Mouse (Mus musculus) macrophage (primary cell): ENCODE results near the gene Fasn. TPM values are rescaled to one million over a fixed set of nuclear protein-coding genes. Genes with fewer than 3 reads are reported as not detected.
"Not testable (repeated sequence)": the region's sequence is repeated elsewhere in the genome, so short reads cannot be mapped to it uniquely, and the experiment has no call there.

Experiments
- H3K27ac ChIP-seq: fragments of 350-480 bp; formaldehyde crosslinking; 2 replicates; pipeline ENCODE4 v1.9.0; 2021
- H3K36me3 ChIP-seq: fragments of 350-480 bp; formaldehyde crosslinking; 2 replicates; pipeline ENCODE4 v1.9.0; 2021; ENCODE audit errors: inconsistent target
- H3K4me3 ChIP-seq: fragments of 350-480 bp; formaldehyde crosslinking; 2 replicates; pipeline ENCODE4 v1.9.0; 2021; ENCODE audit errors: inconsistent target
- H3K79me2 ChIP-seq: fragments of 350-480 bp; formaldehyde crosslinking; 2 replicates; pipeline ENCODE4 v1.9.0; 2021; ENCODE audit errors: inconsistent target
- WGBS: methylation state at CpG from one replicate; pipeline ENCODE4 v1.1.7; 2026; ENCODE audit warnings: inconsistent platforms; ENCODE audit not compliant: missing documents; 5-methylcytosine and 5-hydroxymethylcytosine counted together
- polyA plus RNA-seq: library from polyadenylated mRNA; stranded (reverse); fragments of 250-400 nt; gene quantifications from 3 replicates; pipeline ENCODE4 v1.2.4, GENCODE M21; 2018; ENCODE audit warnings: inconsistent platforms

The Fasn gene
- polyA plus RNA-seq, 1 experiment from 2014 or later: 20.8 TPM

DNA sequence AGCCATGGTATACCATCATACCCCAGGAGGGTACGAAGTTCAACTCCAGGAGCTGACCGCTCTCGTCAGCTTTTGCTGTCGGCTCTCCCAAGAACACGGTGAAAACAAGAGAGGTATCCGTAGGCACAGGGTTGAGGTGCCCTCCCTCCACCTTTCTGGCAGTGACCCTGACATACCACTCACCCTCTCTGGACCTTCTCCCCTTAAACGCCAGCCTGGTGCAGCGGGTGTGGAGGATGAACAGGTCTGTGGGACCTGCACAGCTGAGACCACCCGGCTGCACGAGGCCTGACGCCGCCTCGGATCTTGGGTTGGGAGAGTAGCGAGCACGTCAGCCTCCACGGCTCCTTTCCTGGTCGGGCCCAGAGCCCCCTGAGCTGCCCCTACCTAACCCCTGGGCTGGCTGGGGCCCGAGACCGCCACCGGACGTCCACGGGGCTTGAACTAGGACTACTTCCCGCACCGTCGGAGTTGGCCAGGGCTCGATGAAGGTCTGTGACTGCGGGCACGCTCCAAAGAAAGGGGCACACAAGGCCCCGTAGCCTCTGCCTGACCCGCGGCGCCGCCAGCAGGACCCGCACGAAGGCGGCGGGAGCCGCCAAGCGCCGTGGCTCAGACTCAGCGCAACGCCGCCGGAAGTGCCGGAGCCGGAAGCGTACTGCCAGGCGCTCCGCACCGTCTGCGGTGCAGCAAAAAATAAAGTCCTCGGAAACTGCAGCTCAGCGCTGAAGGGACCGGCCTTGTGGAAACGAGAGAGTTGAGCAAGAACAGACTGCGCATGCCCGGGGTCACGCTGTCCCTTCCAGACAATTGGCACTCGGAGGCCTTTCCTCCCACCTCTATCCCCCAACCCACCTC, 28.4 kb downstream of the Fasn start, which contains the start of gene Dus1l:
Gene Dus1l (minus strand): TSS at position 648 of the 858 bp plus-strand sequence.
- H3K27ac ChIP-seq: peak within 1 kb of the TSS; percentile 43
- WGBS: 1% methylated on average over 59 of the region's 59 CpGs
- peaks cover 21% of the 10 kb centered on the region for H3K79me2 ChIP-seq
- peak within 1 kb of the TSS; percentile 83 for H3K4me3 ChIP-seq
- peaks cover 31% of the 10 kb centered on the region for H3K36me3 ChIP-seq

DNA sequence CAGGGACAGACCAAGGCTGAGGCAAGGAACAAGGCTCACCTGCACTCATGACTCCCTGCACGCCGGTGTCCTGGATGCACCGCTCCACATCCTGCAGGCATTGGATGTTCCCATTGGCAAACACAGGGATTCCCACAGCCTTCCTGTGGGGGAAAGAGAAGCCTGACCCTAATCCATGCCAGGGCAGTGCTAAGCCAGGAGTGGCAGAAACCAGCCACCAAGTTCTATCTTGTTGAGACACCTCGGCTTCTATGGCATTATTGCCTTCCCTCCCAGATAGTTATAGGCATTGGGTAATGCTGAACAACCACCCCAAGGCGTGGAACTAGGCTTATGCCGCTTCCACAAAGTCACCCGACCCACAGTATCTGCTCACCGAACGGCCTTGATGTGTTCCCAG, 31.7 kb downstream of the Fasn start:
- peaks cover 21% of the 10 kb centered on the region for H3K79me2 ChIP-seq
- H3K36me3 ChIP-seq: peaks cover 57% of the 10 kb centered on the region
- H3K27ac ChIP-seq: no peak overlapping the region
- 95% methylated on average over 9 of the region's 9 CpGs for WGBS
- no peak overlapping the region for H3K4me3 ChIP-seq

DNA sequence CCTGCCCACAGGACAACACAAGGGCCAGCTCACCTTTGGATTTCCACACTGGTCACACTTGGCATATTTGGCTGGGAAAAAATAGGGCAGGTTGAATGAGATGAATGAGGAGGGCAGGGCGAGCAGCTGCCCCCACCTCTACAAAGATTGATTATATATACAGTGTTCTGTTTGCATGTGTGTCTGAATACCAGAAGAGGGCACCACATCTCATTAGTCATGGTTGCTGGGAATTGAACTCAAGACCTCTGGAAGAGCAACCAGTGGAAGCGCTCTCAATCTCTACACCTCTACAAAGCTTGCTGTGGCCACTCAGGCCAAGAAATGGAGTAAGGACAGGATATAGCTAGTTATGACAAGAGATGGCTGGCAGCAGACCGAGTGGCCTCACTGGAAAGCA, 34.5 kb downstream of the Fasn start:
- H3K27ac ChIP-seq: no peak overlapping the region
- H3K4me3 ChIP-seq: no peak overlapping the region
- peaks cover 21% of the 10 kb centered on the region for H3K79me2 ChIP-seq
- peaks cover 68% of the 10 kb centered on the region for H3K36me3 ChIP-seq
- 86% methylated on average over 2 of the region's 3 CpGs for WGBS

DNA sequence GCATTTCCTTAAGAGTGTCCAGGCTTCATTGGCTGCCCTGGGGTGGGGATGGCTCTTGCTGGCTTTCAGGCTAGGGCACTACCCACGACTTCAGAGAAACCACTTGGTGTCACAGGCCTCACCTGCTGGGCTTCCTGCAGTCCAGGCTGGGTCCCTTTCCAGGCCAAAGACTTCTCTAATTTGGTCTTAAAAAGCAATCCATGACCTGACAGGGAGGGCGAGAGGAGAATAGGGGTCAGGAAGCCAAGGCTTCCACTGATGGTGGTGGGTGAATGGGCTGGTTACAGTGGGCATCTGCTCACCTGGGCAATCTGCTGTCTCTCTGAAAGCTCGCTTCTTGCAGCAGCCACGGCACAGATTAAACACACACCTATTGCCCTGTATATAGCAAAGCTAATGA, 35.0 kb downstream of the Fasn start:
- whole genome bisulfite sequencing: 95% methylated on average over 4 of the region's 4 CpGs
- Histone ChIP-seq H3K79me2 (peaks cover 18% of the 10 kb centered on the region), H3K36me3 (peaks cover 67% of the 10 kb centered on the region), H3K27ac (no peak overlapping the region), H3K4me3 (no peak overlapping the region)

DNA sequence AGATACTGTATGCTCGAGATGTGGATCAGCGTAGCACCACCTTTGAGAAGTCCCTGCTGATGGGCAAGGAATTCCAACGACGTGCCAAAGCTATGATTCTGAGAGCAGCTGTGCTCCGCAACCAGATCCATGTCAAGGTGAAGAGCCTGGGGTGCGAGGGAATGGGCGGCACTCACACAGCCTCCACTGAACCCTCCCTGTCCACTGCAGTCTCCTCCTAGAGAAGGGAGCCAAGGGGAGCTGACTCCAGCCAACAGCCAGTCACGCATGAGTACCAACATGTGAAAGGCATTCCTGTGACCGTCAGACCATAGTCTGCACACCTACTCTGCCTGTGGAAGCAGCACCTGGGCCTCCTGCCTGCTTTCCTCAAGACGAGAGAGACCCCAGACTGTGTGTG, 35.9 kb downstream of the Fasn start:
- WGBS: 96% methylated on average over 4 of the region's 10 CpGs
- H3K36me3 ChIP-seq: peaks cover 59% of the 10 kb centered on the region

DNA sequence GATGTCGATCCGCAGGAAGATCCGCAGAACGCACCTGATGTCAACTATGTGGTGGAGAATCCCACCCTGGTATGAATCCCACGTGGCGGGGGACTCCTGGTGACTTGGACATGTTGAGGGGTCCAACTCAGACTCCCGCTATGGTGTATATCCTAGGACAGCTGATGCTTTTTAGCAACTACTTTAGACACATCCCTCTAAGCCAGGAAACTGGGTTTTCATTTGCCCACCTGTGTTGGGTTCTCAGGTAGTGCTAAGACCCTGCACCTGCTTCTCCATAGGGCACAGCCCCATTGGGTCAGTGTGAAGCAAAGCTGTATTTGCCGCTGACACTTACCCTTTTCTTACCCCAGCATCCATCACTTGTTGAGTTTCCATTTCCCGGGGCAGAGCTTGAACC, 39.2 kb downstream of the Fasn start:
- no peak overlapping the region for H3K27ac ChIP-seq
- H3K4me3 ChIP-seq: peak overlapping the region; percentile 61
- 51% methylated on average over 9 of the region's 9 CpGs for WGBS
- peaks cover 28% of the 10 kb centered on the region; the same call in 1 of the 2 replicates for H3K36me3 ChIP-seq
- H3K79me2 ChIP-seq: peaks cover 15% of the 10 kb centered on the region

More for the DNA sequence above, 35.9 kb downstream of the Fasn start:
- not testable (repeated sequence) for H3K4me3 ChIP-seq, H3K27ac ChIP-seq
- peaks cover 15% of the 10 kb centered on the region for H3K79me2 ChIP-seq

DNA sequence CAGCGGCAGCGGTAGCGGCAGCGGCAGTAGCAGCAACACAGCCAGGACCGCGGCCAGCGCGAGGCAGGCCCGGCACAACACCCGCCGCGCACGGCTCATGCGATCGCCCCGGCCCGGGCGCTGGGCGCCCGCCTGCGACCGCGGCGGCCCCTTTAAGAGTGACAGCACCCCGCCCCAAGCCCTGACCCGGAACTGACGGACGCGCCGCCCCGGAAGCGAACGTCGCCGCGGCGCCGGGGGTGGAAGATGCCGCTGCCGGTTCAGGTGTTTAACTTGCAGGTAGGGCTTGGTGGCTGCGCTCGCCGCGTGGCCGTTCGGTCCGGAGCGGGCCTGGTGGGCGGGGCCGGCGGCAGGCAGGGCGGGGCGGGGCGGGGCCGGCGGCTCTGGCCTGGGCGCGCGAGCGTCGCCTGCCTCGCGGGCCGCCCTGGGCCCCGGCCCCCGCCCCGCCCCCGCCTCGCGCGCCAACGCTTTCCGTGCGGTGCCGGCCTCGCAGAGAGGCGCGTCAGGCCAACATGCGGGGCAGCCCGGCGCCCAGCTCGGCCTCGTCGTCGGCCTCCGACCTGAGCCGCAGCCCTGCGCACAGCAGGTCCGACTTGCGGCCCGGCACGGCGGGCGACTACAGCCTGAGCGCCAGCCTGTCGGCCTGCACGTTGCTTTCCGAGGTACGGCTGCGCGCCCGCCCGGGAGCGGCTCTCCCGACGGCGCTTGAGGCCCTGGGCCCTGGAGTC, 40.1 kb downstream of the Fasn start, which contains the start of the genes Rfng and Gps1:
Gene Rfng (minus strand): TSS at position 144 of the 728 bp plus-strand sequence.
Gene Gps1 (plus strand): TSS at position 209 of the 728 bp plus-strand sequence.
- 0% methylated on average over 38 of the region's 107 CpGs for WGBS
- H3K36me3 ChIP-seq: peaks cover 19% of the 10 kb centered on the region; the same call in 1 of the 2 replicates
- no peak within 1 kb of the TSS for H3K27ac ChIP-seq
- H3K4me3 ChIP-seq: peak within 1 kb of the TSS; percentile 61
- peaks cover 15% of the 10 kb centered on the region for H3K79me2 ChIP-seq

DNA sequence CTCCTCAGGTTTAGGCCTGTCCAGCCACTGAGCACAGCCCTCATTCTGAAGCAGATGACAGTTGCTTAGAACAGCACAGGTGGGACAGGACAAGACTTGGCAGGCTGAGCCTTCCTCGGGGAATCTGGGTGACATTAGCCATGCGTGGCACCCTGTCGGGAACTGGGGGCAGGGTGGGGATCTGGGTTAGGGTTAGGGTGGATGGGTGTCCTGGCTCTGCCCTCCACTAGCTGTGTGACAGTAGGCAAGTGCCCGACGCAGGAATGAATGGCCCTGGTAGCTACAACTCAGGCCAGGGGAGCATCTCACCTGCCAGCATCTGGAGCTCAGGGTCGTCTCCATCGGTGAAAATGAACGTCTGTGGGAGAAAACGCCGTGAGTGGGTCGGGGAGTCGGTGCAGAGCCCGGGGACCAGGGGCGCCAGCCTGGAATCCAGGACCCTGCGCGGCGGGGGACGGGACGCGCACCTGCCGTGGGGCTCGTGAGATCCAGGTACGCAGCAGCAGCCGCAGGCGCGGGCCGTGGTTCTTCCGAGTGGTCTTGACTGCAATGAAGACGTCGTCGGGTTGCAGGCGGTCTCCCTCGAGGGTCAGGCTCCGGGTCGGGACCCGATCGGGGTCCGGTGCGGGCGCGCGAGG, 40.8 kb downstream of the Fasn start:
- no peak overlapping the region for H3K27ac ChIP-seq
- peak overlapping the region; percentile 27 for H3K4me3 ChIP-seq
- 6% methylated on average over 38 of the region's 42 CpGs for WGBS
- peaks cover 16% of the 10 kb centered on the region; the same call in 1 of the 2 replicates for H3K36me3 ChIP-seq
- peaks cover 15% of the 10 kb centered on the region for H3K79me2 ChIP-seq

DNA sequence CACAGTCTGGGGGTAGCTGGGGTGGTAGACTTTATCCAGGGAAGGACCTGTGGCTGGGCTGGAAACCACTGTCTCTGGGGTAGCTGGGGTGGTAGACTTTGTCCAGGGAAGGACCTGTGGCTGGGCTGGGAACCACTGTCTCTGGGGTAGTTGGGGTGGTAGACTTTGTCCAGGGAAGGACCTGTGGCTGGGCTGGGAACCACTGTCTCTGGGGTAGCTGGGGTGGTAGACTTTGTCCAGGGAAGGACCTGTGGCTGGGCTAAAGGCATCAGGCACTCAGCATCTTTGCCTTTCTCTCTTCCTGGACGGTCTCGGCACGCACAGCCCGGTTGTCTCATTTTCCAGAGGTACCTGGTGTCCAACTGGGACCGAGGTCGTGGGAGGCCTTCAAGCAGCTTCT, 43.0 kb downstream of the Fasn start:
- 92% methylated on average over 5 of the region's 6 CpGs for WGBS
- not testable (repeated sequence) for H3K36me3 ChIP-seq, H3K4me3 ChIP-seq

DNA sequence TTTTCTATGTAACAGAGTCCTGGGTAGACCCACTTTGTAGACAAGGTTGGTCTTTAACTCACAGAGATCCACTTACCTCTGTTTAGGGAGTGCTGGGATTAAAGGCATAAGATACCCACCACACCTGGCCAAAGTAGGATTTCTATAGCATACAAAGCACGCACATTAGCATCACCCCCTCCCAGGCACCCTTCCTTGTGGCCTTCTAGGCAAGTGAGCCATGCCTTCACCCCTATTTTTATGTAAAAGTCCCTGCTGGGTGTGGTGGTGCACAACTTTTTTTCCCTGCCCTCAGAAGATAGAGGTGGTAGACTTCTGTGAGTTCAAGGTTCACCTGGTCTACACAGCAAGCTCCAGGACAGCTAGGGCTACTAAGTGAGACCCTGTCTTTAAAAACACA, 44.5 kb downstream of the Fasn start:
- 100% methylated on average over 1 of the region's 1 CpGs for WGBS
- Histone ChIP-seq H3K27ac (no peak overlapping the region), H3K79me2 (peaks cover 3% of the 10 kb centered on the region), H3K4me3 (no peak overlapping the region), H3K36me3 (no peaks in the 10 kb centered on the region)

More for the DNA sequence above, 43.0 kb downstream of the Fasn start:
- H3K79me2 ChIP-seq: peaks cover 15% of the 10 kb centered on the region
- H3K27ac ChIP-seq: not testable (repeated sequence)

DNA sequence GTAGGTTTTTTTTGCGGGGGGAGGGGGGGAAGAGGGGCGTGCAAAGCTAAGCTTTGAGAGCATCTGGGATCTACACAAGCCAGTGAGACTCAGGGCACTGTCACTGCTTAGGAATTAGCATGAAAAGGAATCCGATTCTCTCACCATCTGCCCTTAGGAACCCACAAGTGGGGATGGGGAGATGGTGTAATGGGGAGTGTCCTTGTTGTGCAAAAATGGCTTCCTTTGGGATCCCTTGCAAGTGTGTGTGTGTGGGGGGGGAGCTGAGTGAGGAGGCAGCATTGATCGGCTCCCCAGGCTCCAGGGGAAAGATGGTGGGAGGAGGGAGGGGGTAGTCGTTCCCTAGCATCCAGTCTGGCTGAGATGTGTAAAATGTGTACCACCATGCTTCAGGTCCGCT, 47.2 kb downstream of the Fasn start:
- no peak overlapping the region for H3K27ac ChIP-seq
- H3K79me2 ChIP-seq: no peaks in the 10 kb centered on the region
- no peak overlapping the region for H3K4me3 ChIP-seq
- WGBS: 53% methylated on average over 6 of the region's 6 CpGs
- no peaks in the 10 kb centered on the region for H3K36me3 ChIP-seq

DNA sequence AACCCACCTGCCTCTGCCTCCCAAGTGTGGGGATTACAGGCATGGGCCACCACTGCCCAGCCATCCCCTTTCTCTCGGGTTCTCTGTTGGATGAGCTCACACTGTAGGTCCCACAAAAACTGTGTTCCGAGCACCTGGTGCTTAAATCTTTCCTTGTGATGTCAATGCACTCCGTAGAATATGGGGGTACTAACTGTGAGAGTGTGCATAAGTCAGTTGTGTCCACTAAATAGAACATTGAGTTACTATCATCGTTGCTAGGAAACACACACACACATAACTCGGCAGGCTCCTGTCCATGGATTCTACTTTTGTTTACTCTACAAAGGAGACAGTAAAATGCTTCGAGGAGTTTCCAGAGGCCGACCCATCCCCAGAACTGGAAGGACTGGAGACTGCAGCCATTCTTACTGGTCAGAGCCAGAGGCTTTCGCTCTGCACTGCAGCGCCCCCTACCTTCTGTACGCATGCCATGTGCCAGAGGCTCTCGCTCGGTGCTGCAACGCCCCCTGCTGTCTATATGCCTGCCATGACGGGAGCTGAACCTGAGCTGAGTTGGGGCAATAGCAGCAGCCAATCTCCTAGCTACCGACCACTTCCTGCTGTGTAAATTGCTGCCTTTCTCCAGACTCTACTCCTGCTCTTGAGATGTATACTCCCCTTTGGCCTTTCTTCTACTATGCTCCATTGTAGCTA, 48.4 kb downstream of the Fasn start:
- H3K36me3 ChIP-seq: no peaks in the 10 kb centered on the region
- WGBS: 27% methylated on average over 15 of the region's 15 CpGs
- H3K27ac ChIP-seq: no peak overlapping the region
- no peaks in the 10 kb centered on the region for H3K79me2 ChIP-seq
- H3K4me3 ChIP-seq: no peak overlapping the region

DNA sequence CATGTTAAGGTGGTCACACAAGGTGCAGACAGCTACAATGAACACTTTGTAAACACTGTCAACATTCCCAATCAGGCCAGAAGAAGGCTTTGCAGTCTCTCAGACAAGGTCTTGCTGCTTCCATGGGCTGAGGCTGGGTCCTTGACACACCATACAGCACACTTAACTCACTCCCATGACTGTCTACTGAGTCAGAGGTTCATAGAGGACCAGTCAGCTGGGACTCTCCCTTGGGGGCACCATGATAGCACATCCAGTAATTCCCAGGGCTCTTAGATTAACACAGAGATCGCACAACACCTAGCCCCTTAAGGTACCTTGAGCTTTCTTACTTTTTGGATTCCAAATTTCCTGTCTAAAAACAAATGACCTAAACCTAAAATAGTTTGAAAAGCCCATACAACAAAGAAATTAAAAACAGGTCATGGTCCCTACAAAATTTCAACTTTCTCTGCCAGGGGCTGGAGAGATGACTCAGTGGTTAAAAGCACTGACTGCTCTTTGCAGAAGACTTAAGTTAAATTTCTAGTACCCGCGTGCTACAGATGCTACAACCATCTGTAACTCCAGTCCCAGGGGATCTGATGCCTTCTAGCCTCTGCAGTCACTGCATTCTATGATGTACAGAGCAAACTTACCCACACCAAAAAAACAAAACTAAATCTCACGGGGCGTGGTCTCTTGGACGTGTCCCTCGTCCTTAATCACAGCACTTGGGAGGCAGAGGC, 50.7 kb downstream of the Fasn start:
- H3K79me2 ChIP-seq: no peaks in the 10 kb centered on the region
- no peaks in the 10 kb centered on the region for H3K36me3 ChIP-seq
- 90% methylated on average over 7 of the region's 7 CpGs for WGBS
- no peak overlapping the region for H3K4me3 ChIP-seq
- H3K27ac ChIP-seq: no peak overlapping the region
